Mouse (Mus musculus) embryonic fibroblast, embryonic 13.5 days (primary cell): ENCODE results near the gene Siglec1. TPM values are rescaled to one million over a fixed set of nuclear protein-coding genes. Genes with fewer than 3 reads are reported as not detected.

ENCODE experiments used
- H3K27ac ChIP-seq: 2 replicates; pipeline ENCODE4 v1.5.1; 2012; ENCODE audit warnings: low read length, control low read depth, inconsistent platforms; ENCODE audit not compliant: insufficient read depth
- H3K4me1 ChIP-seq: 2 replicates; pipeline ENCODE4 v1.6.1; 2011; ENCODE audit warnings: low read length; ENCODE audit not compliant: control insufficient read depth, insufficient read depth
- H3K4me3 ChIP-seq: 2 replicates; pipeline ENCODE4 v1.5.1; 2011; ENCODE audit warnings: mild to moderate bottlenecking, control low read depth, low read length; ENCODE audit not compliant: insufficient read depth
- CTCF ChIP-seq: IDR thresholded peaks from 2 replicates; pipeline ENCODE4 v1.5.1; 2011; ENCODE audit warnings: mild to moderate bottlenecking, control low read depth, low read length, moderate library complexity, borderline replicate concordance; ENCODE audit not compliant: insufficient read depth
- POLR2A ChIP-seq: IDR thresholded peaks from 2 replicates; pipeline ENCODE4 v1.6.1; 2011; ENCODE audit warnings: low read depth, mild to moderate bottlenecking, control low read depth, low read length, moderate library complexity
- polyA plus RNA-seq: library from polyadenylated mRNA; stranded (reverse); fragments of >200 nt; gene quantifications from 2 replicates; pipeline ENCODE4 v1.2.4, GENCODE M21; 2011; ENCODE audit warnings: low read depth; ENCODE audit not compliant: missing spikeins, insufficient read length

Gene Siglec1
- polyA plus RNA-seq, 1 experiment: 0.70 TPM

DNA sequence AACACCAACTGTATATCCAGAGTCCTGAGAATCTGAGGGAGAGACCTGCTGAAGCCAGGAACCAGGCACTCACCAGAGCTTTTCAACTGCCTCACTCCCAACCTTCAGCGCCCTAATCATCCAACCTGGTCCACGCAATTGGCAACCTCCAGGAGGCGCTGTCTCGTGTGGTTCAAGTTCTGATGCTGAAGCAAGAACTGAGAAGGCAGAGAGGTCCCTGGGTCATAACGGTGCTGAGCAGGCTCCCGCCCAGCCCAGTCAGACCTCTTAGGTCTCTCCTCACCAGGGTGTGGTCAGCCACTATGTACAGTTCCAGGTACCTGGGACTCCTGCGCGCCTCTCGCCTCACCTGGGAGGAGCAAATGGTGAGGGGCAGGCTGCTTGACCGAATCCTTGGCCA, 30.9 kb downstream of the Siglec1 start:
- TF ChIP-seq POLR2A (no peak), CTCF (peak; percentile 74)

GRCm38 (mm10) chr2:131054646-131055264, 31.8 kb downstream of the Siglec1 start:
- peaks cover 7% of the 10 kb centered on the region; the same call in 1 of the 2 replicates for H3K4me1 ChIP-seq
- H3K4me3 ChIP-seq: no peak overlapping the region
- no peak for TF ChIP-seq POLR2A
- no peak for TF ChIP-seq CTCF
- H3K27ac ChIP-seq: no peak overlapping the region

More for the DNA sequence above, 30.9 kb downstream of the Siglec1 start:
- Histone ChIP-seq H3K4me1 (peaks cover 11% of the 10 kb centered on the region; the same call in 1 of the 2 replicates), H3K4me3 (no peak overlapping the region), H3K27ac (no peak overlapping the region)

DNA sequence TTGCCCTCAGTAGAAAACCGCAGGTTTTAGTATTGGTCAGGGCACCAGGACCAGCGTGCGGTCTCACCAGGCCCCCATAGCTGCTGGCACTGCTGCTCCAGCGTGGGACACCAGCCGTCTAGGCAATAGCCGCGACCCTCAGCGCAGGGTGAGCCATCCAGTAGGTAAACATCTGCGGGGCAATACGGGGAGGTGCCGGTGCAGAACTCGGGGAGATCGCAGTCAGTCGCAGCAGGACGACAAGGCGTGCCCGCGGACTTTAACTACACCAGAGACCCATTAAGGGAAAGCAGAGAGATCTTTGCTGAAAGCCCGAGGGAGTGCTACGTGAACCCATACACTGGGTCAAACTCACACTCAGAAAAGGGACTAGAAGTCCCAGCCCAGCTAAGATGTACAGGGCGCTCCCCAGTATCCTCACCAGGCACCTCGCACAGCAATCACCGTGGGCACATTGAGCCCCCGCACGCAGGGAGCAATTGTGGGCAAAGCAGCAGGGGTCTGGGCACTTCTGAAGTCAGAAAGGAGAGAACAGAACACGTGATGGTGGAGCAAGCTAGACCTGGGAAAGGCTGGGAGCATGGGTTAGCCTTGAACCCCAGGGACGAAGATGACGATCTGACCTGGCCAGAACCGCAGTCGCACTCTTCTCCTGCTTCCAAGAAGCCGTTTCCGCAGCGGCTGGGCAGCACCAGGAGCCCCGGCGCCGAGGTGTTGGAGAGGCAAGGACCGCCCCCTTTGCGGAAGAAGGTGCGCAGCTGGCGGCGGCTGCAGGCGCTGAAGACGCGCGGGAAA, 32.5 kb downstream of the Siglec1 start:
- Histone ChIP-seq H3K4me1 (peaks cover 4% of the 10 kb centered on the region; the same call in 1 of the 2 replicates), H3K4me3 (no peak overlapping the region), H3K27ac (no peak overlapping the region)
- TF ChIP-seq POLR2A: no peak
- TF ChIP-seq CTCF: no peak

- H3K4me3 ChIP-seq: no peak overlapping the region
- peaks cover 4% of the 10 kb centered on the region; the same call in 1 of the 2 replicates for H3K4me1 ChIP-seq
- H3K27ac ChIP-seq: no peak overlapping the region
- TF ChIP-seq CTCF: no peak
- no peak for TF ChIP-seq POLR2A
These were observed 33.6 kb downstream of the Siglec1 start for GRCm38 (mm10) chr2:131052862-131053418.

DNA sequence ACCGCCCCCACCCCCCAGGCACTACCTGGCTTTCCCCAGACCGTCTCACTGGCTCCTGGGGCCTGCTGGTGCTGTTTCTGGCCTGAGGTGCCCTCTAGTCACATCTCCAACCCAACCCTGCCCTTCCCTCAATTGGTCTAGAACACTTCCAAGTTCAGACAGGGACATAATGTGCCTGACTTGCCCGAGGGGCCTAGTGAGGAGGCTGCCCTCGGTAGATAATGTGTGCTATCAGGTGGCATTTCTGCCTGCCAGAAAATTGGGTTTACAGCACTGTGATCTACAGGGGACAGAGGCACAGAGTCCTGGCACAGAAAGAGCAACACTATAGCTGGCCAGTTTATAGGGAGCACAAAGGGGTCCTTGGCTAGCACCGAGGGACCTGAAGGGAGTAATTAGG, 34.5 kb downstream of the Siglec1 start:
- H3K27ac ChIP-seq: no peak overlapping the region
- TF ChIP-seq CTCF (no peak), POLR2A (no peak)
- H3K4me1 ChIP-seq: peaks cover 4% of the 10 kb centered on the region; the same call in 1 of the 2 replicates
- H3K4me3 ChIP-seq: no peak overlapping the region

DNA sequence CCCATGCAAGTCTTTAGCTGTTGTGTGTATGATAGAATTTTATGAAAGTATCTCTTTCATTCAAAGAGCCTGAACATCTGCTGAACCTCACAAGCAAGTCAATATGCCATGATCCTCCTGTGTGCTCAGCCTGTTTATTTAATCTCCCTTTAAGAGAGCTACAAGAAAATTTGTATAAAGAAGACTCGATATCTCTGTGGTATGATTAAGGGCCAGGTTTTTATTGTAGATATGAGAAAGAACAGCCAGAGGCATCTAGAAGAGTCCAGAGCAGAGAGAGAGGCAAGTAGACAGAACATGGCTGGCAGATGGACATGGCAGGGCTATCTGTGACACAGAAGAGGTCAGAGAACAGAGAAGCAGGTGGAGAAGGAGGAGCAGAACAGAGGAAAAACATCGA, 40.5 kb downstream of the Siglec1 start:
- peaks cover 3% of the 10 kb centered on the region; the same call in 1 of the 2 replicates for H3K4me1 ChIP-seq
- no peak overlapping the region for H3K4me3 ChIP-seq
- TF ChIP-seq POLR2A (no peak), CTCF (no peak)
- no peak overlapping the region for H3K27ac ChIP-seq

- Histone ChIP-seq H3K27ac (no peak overlapping the region), H3K4me1 (peaks cover 3% of the 10 kb centered on the region; the same call in 1 of the 2 replicates), H3K4me3 (no peak overlapping the region)
- TF ChIP-seq POLR2A: no peak
- no peak for TF ChIP-seq CTCF
These were observed 41.4 kb downstream of the Siglec1 start for GRCm38 (mm10) chr2:131044989-131045720.

DNA sequence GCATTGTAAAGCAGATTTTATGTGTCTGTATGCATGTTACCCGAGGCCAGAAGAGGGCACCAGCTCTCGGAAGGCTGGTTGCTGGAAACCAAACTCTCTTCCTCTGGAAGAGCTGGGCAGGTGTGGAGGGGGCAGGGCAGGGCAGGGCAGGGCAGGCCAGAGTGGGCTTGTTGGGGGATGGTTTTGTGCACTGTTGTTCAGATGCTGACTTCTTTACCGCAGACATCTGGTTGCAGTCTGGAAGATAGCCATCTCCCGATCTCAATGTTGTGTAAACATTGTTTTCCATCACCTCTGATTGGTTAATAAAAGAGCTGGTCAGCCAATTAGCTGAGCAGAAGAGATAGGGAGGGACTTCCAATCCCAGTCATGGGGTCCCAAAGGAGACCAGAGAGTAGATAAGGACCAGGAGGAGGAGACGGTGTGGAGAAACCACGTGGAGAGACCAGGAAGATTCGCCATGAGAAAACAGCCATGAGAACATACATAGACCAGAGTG, 42.2 kb downstream of the Siglec1 start:
- Histone ChIP-seq H3K4me1 (peaks cover 3% of the 10 kb centered on the region; the same call in 1 of the 2 replicates), H3K27ac (no peak overlapping the region), H3K4me3 (no peak overlapping the region)
- TF ChIP-seq POLR2A: no peak
- peak; percentile 33; the same call in 1 of the 2 replicates for TF ChIP-seq CTCF

DNA sequence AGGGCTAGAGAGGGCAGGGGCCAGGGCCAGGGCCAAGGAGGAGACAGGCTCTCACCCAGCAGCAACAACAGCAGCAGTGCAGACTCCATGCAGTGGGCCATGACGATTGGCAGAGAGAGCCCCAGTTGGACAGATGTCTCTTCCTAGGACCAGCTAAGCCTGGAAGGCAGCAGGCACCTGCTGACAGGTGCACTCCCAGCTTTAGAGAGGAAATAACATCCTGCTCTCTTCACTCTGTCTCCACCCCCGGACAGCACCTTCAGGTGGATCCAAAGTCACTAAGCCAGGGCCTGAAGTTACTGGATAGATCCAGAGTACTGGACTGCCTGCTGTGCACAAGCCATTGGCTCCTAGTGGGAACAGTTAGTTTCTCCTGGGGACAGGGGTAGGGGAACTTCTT, 43.6 kb downstream of the Siglec1 start, which contains the start of gene Gfra4:
Gene Gfra4 (minus strand): TSS at position 101 of the 400 bp plus-strand sequence.
- peaks cover 3% of the 10 kb centered on the region; the same call in 1 of the 2 replicates for H3K4me1 ChIP-seq
- no peak within 1 kb of the TSS for H3K4me3 ChIP-seq
- TF ChIP-seq POLR2A (no peak), CTCF (no peak)
- H3K27ac ChIP-seq: no peak within 1 kb of the TSS
